In the genomic region with DNA sequence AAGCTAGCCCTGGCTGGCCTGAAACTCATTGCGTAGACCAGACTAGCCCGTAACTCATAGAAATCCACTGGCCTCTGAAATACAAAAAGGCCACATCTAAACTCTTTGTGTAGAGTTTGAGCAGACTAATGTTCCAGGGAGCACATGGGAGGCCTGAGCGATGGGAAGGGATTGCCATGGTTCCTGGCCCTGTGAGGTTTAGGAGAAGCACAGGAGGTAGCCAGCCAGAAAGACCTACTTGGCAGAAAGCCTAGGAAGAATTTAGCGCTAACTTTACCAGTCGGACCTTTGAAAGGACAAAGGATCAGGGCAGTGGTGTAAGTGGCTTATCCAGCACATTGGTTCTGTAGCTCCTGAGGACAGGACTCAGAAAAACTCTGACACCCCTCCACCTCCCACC, we compare ENCODE assay signal across 11 mouse cellular contexts.
A peak's percentile ranks its signal among the peaks of the same experiment; 100 is the strongest.
DNase-seq lines count a peak whose midpoint lies in the region; ATAC-seq and TF ChIP-seq lines count a peak whose summit lies in the region.
"Had no signal": no experiment of that assay in that cellular context is flagged by ENCODE, and none has a peak within 500 bp of the region (broad histone marks: within the 10 kb centered on the region; RNA-seq: fewer than 3 reads in every experiment).

No protein-coding gene starts in this region.

- no peaks in the 10 kb centered on the region for H3K4me1 ChIP-seq in cerebellum, adult 2 months (ENCODE audit: control insufficient read depth, insufficient read depth, low read length)
- H3K4me1 ChIP-seq: hindbrain, embryonic 10.5 days; limb, embryonic 12.5 days had no signal

- no peak for TF ChIP-seq CTCF in cerebellum, adult 2 months (IDR thresholded peaks at IDR 0.05; ENCODE audit: borderline replicate concordance, insufficient read depth, low read depth, low read length)

- 68% methylated on average over 5 of the region's 5 CpGs for WGBS in cerebellum, adult 2 months

- no peak for TF ChIP-seq POLR2A in cerebellum, adult 2 months (IDR thresholded peaks at IDR 0.05; ENCODE audit: borderline replicate concordance, insufficient read depth, low read length)

- H3K4me3 ChIP-seq in cerebellum, adult 2 months (replicated peaks; ENCODE audit: insufficient read depth, low read depth, low read length): no peak overlapping the region
- H3K4me3 ChIP-seq: hindbrain, embryonic 10.5 days; limb, embryonic 12.5 days had no signal

- ATAC-seq in frontal cortex, adult (ENCODE audit: low TSS enrichment): no peak

- intact Hi-C loops in left cerebral cortex, postnatal 4 days (cut with DNase I): no loop called here

- peak; percentile 49 for DNase-seq in heart, adult 11 months
- DNase-seq in heart, postnatal 4 days: no peak
- peak; percentile 17 for DNase-seq in left cerebral cortex, postnatal 4 days
- no peak for DNase-seq in left cerebral cortex, adult 18-20 months (ENCODE audit: low spot score in 2 of 2)
- DNase-seq in 3T3-L1 (ENCODE audit: low read depth, low spot score): peak; percentile 19
- DNase-seq in kidney, adult 9 months: peak; percentile 47
- no peak for DNase-seq in cerebellum, adult 2 months
- DNase-seq: cerebellum, postnatal 14 days had no signal

- H3K27me3 ChIP-seq in cerebellum, adult 2 months (ENCODE audit: control insufficient read depth, insufficient read depth, low read length): no peaks in the 10 kb centered on the region

- no peak overlapping the region for H3K27ac ChIP-seq in cerebellum, adult 2 months (ENCODE audit: insufficient read depth, low read length)
- H3K27ac ChIP-seq: hindbrain, embryonic 10.5 days; limb, embryonic 12.5 days had no signal

Comparison
In these comparisons a context has a peak if more than half of its experiments do, and no peak if none do; other contexts are left out.
1. DNase-seq: peak in heart, adult 11 months (single experiment), left cerebral cortex, postnatal 4 days (single experiment), 3T3-L1 (single experiment) and kidney, adult 9 months (single experiment); none in heart, postnatal 4 days (single experiment), left cerebral cortex, adult 18-20 months (0 of 2) and cerebellum, adult 2 months (0 of 2).